27 mouse cellular contexts compared by ENCODE assay signal in the genomic region with DNA sequence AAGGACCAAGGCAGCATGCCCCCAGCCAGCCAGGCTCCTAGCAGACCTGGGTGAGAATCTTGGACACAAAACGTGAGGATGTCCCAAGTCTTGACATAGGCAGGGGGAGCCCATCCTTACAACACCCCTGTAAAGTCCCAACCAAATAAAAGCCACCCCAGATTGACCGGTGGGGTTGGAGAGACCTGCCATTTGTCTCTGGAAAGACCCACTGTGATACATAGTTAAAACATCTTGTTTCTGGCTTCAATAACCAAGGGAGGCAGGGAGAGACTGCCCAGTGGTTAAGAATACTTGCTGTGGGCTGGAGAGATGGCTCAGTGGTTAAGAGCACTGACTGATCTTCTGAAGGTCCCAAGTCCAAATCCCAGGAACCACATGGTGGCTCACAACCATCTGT. TPM values are rescaled to one million over a fixed set of nuclear protein-coding genes. Genes with fewer than 3 reads are reported as not detected.
DNase-seq lines count a peak whose midpoint lies in the region; ATAC-seq and TF ChIP-seq lines count a peak whose summit lies in the region.
"Had no signal": no experiment of that assay in that cellular context is flagged by ENCODE, and none has a peak within 500 bp of the region (broad histone marks: within the 10 kb centered on the region; RNA-seq: fewer than 3 reads in every experiment).

No protein-coding gene starts in this region.

- TF ChIP-seq CTCF in midbrain, postnatal 0 days (IDR thresholded peaks at IDR 0.05) = no peak

- DNase-seq in heart, adult 11 months = peak; percentile 89
- no peak for DNase-seq in heart, adult 18-20 months
- peak; percentile 72 for DNase-seq in midbrain, embryonic 11.5 days (ENCODE audit: low spot score, missing footprints)
- no peak for DNase-seq in midbrain, postnatal 0 days (ENCODE audit: low spot score)
- no peak for DNase-seq in natural killer cell, adult 2 months (ENCODE audit: low spot score in 2 of 2)
- DNase-seq: adrenal gland, adult 2 months; adrenal gland, postnatal 10 days; adrenal gland, postnatal 25 days; B cell, adult 2 months; cerebellum, adult 11 months; cerebellum, adult 18-20 months; cerebellum, adult 8-10 months; cerebellum, adult 9-11 months; cerebellum, postnatal 14 days; cerebellum, postnatal 36 days; embryo, embryonic 11 days had no signal

- H3K27ac ChIP-seq in midbrain, embryonic 11.5 days (ENCODE audit: low read depth, low read length) = no peak overlapping the region
- H3K27ac ChIP-seq in midbrain, postnatal 0 days (ENCODE audit: low read depth, low read length) = no peak overlapping the region
- H3K27ac ChIP-seq: embryonic facial prominence, embryonic 13.5 days; embryonic facial prominence, embryonic 15.5 days; forebrain, embryonic 10.5 days; forebrain, embryonic 12.5 days had no signal

- WGBS in midbrain, embryonic 11.5 days = 84% methylated on average over 2 of the region's 2 CpGs
- 81% methylated on average over 2 of the region's 2 CpGs for WGBS in midbrain, postnatal 0 days

- no peaks in the 10 kb centered on the region for H3K4me1 ChIP-seq in midbrain, embryonic 11.5 days (ENCODE audit: control insufficient read depth, insufficient read depth, low read length)
- H3K4me1 ChIP-seq in midbrain, postnatal 0 days (ENCODE audit: insufficient read depth, low read length) = no peaks in the 10 kb centered on the region
- H3K4me1 ChIP-seq: embryonic facial prominence, embryonic 13.5 days; embryonic facial prominence, embryonic 15.5 days; forebrain, embryonic 10.5 days; forebrain, embryonic 12.5 days had no signal

- H3K36me3 ChIP-seq in midbrain, embryonic 11.5 days (ENCODE audit: control insufficient read depth, insufficient read depth, low read length) = no peaks in the 10 kb centered on the region
- H3K36me3 ChIP-seq in midbrain, postnatal 0 days (ENCODE audit: insufficient read depth, low read length) = peaks cover 20% of the 10 kb centered on the region

- no peak overlapping the region for H3K4me3 ChIP-seq in midbrain, embryonic 11.5 days (ENCODE audit: low read depth, low read length)
- no peak overlapping the region for H3K4me3 ChIP-seq in midbrain, postnatal 0 days (ENCODE audit: low read depth, low read length)
- H3K4me3 ChIP-seq: embryonic facial prominence, embryonic 13.5 days; embryonic facial prominence, embryonic 15.5 days; erythroblast, embryonic 14.5 days; forebrain, embryonic 10.5 days; forebrain, embryonic 12.5 days had no signal

- no peak overlapping the region for H3K4me2 ChIP-seq in midbrain, embryonic 11.5 days
- H3K4me2 ChIP-seq in midbrain, postnatal 0 days (ENCODE audit: low read depth, low read length, poor library complexity, severe bottlenecking) = no peak overlapping the region
- H3K4me2 ChIP-seq: embryonic facial prominence, embryonic 13.5 days; embryonic facial prominence, embryonic 15.5 days; forebrain, embryonic 12.5 days had no signal

- no peak overlapping the region for H3K9ac ChIP-seq in midbrain, embryonic 11.5 days (ENCODE audit: low read length)
- no peak overlapping the region for H3K9ac ChIP-seq in midbrain, postnatal 0 days (replicated peaks; ENCODE audit: low read length, poor library complexity, severe bottlenecking)
- H3K9ac ChIP-seq: embryonic facial prominence, embryonic 13.5 days; embryonic facial prominence, embryonic 15.5 days; forebrain, embryonic 12.5 days had no signal

- H3K9me3 ChIP-seq in midbrain, embryonic 11.5 days (ENCODE audit: control insufficient read depth, low read length) = no peaks in the 10 kb centered on the region
- H3K9me3 ChIP-seq in midbrain, postnatal 0 days (ENCODE audit: low read length) = no peaks in the 10 kb centered on the region
- H3K9me3 ChIP-seq: embryonic facial prominence, embryonic 13.5 days; embryonic facial prominence, embryonic 15.5 days; forebrain, embryonic 10.5 days; forebrain, embryonic 12.5 days; G1E had no signal

- no peaks in the 10 kb centered on the region for H3K27me3 ChIP-seq in midbrain, embryonic 11.5 days (ENCODE audit: control insufficient read depth, insufficient read depth, low read length)
- no peaks in the 10 kb centered on the region for H3K27me3 ChIP-seq in midbrain, postnatal 0 days (ENCODE audit: insufficient read depth, low read length)
- H3K27me3 ChIP-seq: CH12.LX; embryonic facial prominence, embryonic 13.5 days; embryonic facial prominence, embryonic 15.5 days; forebrain, embryonic 12.5 days had no signal

- ATAC-seq in midbrain, embryonic 11.5 days (ENCODE audit: low FRiP score) = no peak
- ATAC-seq in midbrain, postnatal 0 days (ENCODE audit: low FRiP score) = no peak
- ATAC-seq: CD4-positive, CD25-positive, alpha-beta regulatory T cell, adult 4 months; forebrain, embryonic 14.5 days; forebrain, embryonic 16.5 days had no signal

RNA-seq across cellular contexts. Expression of a gene that starts 4.1 kb away (rescaled TPM):
- not detected for total RNA-seq in heart, adult 18-20 months (2021)
- polyA plus RNA-seq in midbrain, embryonic 11.5 days (2014; fragmentation: Nextera tagmentation; extraction: Ambion mirVana) = 23.2 and 26.6 TPM in 2 replicates
- not detected in 2 replicates for total RNA-seq in midbrain, postnatal 0 days (2014; rRNA removed)
- 42.9 and 44.1 TPM in 2 replicates for polyA plus RNA-seq in midbrain, postnatal 0 days (2015; fragmentation: Nextera tagmentation; extraction: Ambion mirVana)
- total RNA-seq: adrenal gland, adult 2 months; adrenal gland, postnatal 10 days; adrenal gland, postnatal 25 days had no signal
- polyA plus RNA-seq: adrenal gland, adult 2 months; brain, embryonic 14.5 days; erythroblast, embryonic 14.5 days; G1E had no signal

RNA-seq across cellular contexts. Expression of a gene that starts 16.9 kb away (rescaled TPM):
- total RNA-seq in heart, adult 18-20 months (2021) = 100 to 1,000 TPM; 230 to 252 TPM
- 21.6 and 23.5 TPM in 2 replicates for polyA plus RNA-seq in midbrain, embryonic 11.5 days (2014; fragmentation: Nextera tagmentation; extraction: Ambion mirVana)
- total RNA-seq in midbrain, postnatal 0 days (2014; rRNA removed) = 16.5 and 17.4 TPM in 2 replicates
- polyA plus RNA-seq in midbrain, postnatal 0 days (2015; fragmentation: Nextera tagmentation; extraction: Ambion mirVana) = 13.4 and 14.1 TPM in 2 replicates

RNA-seq across cellular contexts. Expression of a gene that starts 32.5 kb away (rescaled TPM):
- 10 to 100 TPM; 19.3 to 20.2 TPM for total RNA-seq in heart, adult 18-20 months (2021)
- 55.1 and 64.6 TPM in 2 replicates for polyA plus RNA-seq in midbrain, embryonic 11.5 days (2014; fragmentation: Nextera tagmentation; extraction: Ambion mirVana)
- total RNA-seq in midbrain, postnatal 0 days (2014; rRNA removed) = 28.4 and 30.0 TPM in 2 replicates
- 16.9 and 18.4 TPM in 2 replicates for polyA plus RNA-seq in midbrain, postnatal 0 days (2015; fragmentation: Nextera tagmentation; extraction: Ambion mirVana)

RNA-seq across cellular contexts. Expression of a gene that starts 55.7 kb away (rescaled TPM):
- 10 to 100 TPM; 81.5 to 82.4 TPM for total RNA-seq in heart, adult 18-20 months (2021)
- 30.0 and 37.3 TPM in 2 replicates for polyA plus RNA-seq in midbrain, embryonic 11.5 days (2014; fragmentation: Nextera tagmentation; extraction: Ambion mirVana)
- total RNA-seq in midbrain, postnatal 0 days (2014; rRNA removed) = 61.7 and 64.6 TPM in 2 replicates
- polyA plus RNA-seq in midbrain, postnatal 0 days (2015; fragmentation: Nextera tagmentation; extraction: Ambion mirVana) = 11.4 and 16.2 TPM in 2 replicates

Comparison
In these comparisons a context has a peak if more than half of its experiments do, and no peak if none do; other contexts are left out.
1. DNase-seq: peak in heart, adult 11 months (single experiment) and midbrain, embryonic 11.5 days (single experiment); none in heart, adult 18-20 months (0 of 2), midbrain, postnatal 0 days (single experiment) and natural killer cell, adult 2 months (0 of 2).
2. RNA of a gene that starts 16.9 kb away (total RNA-seq): 230 to 252 TPM in heart, adult 18-20 months; 16.5 to 17.4 TPM in midbrain, postnatal 0 days; every median in the first group is over 10 times any median in the second.